Mouse (Mus musculus) 3T3-L1 (cell line): ENCODE data around the gene Mrps36.

ENCODE experiments used
- DNase-seq: peaks from one replicate; pipeline ENCODE4 v3.0.0-alpha.2; 2015; ENCODE audit warnings: low read depth, low spot score

The Mrps36 gene

GRCm38 (mm10) chr13:100732756-100733155 lies 11.7 kb downstream of the Mrps36 start:
- DNase-seq: no peak

- DNase-seq: peak; percentile 45
These were observed 12.9 kb downstream of the Mrps36 start for GRCm38 (mm10) chr13:100731462-100732046.

GRCm38 (mm10) chr13:100730861-100731176 lies 13.6 kb downstream of the Mrps36 start, which contains the start of gene Cdk7:
Gene Cdk7, minus strand, starts transcription at chr13:100730939.
- peak; percentile 98 for DNase-seq

- peak; percentile 31 for DNase-seq
These were observed 14.2 kb downstream of the Mrps36 start for GRCm38 (mm10) chr13:100730153-100730860.

- DNase-seq: peak; percentile 29
These were observed 15.9 kb downstream of the Mrps36 start for GRCm38 (mm10) chr13:100728530-100728929.

GRCm38 (mm10) chr13:100728086-100728485 lies 16.4 kb downstream of the Mrps36 start:
- no peak for DNase-seq

- DNase-seq: no peak
These were observed 19.3 kb downstream of the Mrps36 start for GRCm38 (mm10) chr13:100725194-100725593.

GRCm38 (mm10) chr13:100724051-100724754 lies 20.3 kb downstream of the Mrps36 start:
- no peak for DNase-seq

GRCm38 (mm10) chr13:100721656-100722055 lies 22.8 kb downstream of the Mrps36 start:
- DNase-seq: no peak

GRCm38 (mm10) chr13:100715467-100715866 lies 29.0 kb downstream of the Mrps36 start:
- no peak for DNase-seq

- no peak for DNase-seq
These were observed 38.3 kb downstream of the Mrps36 start for GRCm38 (mm10) chr13:100706206-100706605.

- peak; percentile 39 for DNase-seq
These were observed 41.0 kb downstream of the Mrps36 start for GRCm38 (mm10) chr13:100703468-100703867.

- DNase-seq: no peak
These were observed 45.6 kb downstream of the Mrps36 start for GRCm38 (mm10) chr13:100698866-100699265.

GRCm38 (mm10) chr13:100697541-100697940 lies 46.9 kb downstream of the Mrps36 start:
- no peak for DNase-seq

- no peak for DNase-seq
These were observed 56.9 kb downstream of the Mrps36 start for GRCm38 (mm10) chr13:100687513-100687912.
